Mouse (Mus musculus) thymus, postnatal 10 days (tissue): ENCODE measurements around the gene Lrrc23.

Experiments
- DNase-seq, 2 experiments: peaks; one replicate each; pipeline ENCODE4 v3.0.0; 2021; ENCODE audit warnings: low spot score in 2 of 2

The Lrrc23 gene

DNA sequence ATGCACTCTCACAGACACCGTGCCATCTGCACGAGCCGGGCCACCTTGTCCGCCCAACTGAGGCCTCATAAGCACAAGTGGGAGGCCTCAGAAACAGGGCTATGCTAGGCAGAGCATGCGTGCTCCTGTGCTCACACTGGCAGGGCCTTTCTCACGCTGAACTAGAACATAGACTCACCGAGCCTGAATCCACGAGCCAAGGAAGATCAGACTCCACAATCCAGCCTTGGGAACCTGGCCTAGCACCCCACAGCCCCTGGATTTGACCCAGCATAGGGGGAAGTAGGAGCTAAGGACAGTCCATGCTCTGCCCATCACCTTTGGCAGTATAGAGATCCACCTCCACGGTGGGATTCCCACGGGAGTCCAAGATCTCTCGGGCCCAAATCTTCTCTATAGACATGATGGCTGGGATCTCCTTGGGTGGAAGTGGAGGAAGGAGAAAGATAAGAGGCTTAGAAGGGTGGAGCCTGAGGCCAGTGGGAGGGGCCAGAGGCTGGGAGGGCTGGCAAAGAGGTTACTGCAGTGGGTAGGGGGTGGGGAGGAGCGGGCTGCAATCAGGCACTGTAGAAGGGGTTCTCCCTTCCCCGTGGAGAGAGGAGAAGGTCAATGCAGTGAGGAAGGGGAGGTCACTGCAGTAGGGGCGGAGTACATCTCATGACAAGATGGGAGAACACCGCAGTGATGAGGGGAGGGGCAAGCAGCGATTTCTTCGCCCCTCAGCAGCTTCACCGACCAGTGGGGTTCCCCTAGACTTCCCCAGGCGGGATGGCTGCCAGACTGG lies 11.4 kb downstream of the Lrrc23 start:
- DNase-seq = no peak

DNA sequence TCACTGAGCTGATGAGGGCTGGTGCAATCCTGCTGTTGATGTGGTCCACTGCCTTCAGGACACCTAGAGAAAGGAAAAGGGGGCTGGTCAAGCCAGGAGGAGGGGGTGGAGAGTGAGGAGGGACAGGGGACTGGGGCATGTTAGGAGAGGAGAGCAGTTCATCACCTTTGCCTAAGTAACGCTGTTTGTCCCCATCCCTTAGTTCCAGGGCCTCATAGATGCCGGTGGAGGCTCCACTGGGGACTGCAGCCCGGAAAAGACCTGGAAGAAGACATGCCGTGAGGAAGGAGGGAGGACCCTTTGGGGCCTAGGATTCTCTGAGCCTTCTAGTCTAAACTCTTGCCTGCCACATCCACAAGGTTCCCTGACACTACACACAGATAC lies 12.0 kb downstream of the Lrrc23 start:
- no peak for DNase-seq

GRCm38 (mm10) chr6:124765951-124766350 lies 13.6 kb downstream of the Lrrc23 start:
- DNase-seq = no peak

DNA sequence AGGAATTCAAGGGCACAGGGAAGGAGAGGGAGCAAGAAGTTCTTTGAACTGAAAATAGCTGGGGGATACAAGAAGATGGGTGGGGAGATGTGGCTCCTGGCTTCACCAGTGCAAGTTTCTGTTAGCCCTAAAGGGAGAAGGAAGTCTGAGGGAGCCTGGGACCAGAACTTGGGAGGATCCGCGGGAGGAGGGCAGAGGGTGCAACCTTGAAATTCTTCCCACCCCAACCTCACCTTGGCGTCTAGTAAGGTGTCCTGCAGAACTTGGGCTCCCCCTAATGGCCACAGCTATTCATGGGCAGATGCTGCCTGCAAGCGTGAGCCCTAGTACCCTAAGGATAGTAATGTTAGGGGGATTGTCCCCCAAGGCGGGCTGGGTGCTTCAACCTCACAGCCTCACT lies 20.3 kb downstream of the Lrrc23 start:
- peak; percentile 77 to 92 for DNase-seq

DNA sequence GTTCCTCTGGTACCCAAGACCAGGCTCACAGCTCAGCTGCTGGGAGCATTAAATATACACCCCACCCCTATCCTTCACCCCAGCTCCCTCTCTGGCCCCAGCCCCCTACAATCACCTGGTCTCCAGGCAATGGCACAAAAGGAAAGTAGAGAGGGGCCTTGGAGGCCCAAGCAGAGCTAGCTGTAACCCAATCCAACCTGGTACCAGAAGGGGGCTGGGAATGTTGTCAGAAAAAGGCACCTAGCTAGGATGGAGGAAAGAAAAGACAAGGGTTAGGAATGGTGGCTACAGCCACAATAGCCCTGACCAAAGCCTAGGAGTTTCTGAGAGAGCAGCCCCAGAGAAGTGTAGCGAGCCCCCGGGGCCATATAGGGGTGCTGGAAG lies 20.7 kb downstream of the Lrrc23 start:
- DNase-seq = no peak

GRCm38 (mm10) chr6:124757909-124758848 lies 21.3 kb downstream of the Lrrc23 start:
- no peak for DNase-seq

GRCm38 (mm10) chr6:124757351-124757880 lies 22.1 kb downstream of the Lrrc23 start:
- no peak for DNase-seq

GRCm38 (mm10) chr6:124756652-124757350 lies 22.7 kb downstream of the Lrrc23 start:
- DNase-seq = peak; percentile 27 to 49

DNA sequence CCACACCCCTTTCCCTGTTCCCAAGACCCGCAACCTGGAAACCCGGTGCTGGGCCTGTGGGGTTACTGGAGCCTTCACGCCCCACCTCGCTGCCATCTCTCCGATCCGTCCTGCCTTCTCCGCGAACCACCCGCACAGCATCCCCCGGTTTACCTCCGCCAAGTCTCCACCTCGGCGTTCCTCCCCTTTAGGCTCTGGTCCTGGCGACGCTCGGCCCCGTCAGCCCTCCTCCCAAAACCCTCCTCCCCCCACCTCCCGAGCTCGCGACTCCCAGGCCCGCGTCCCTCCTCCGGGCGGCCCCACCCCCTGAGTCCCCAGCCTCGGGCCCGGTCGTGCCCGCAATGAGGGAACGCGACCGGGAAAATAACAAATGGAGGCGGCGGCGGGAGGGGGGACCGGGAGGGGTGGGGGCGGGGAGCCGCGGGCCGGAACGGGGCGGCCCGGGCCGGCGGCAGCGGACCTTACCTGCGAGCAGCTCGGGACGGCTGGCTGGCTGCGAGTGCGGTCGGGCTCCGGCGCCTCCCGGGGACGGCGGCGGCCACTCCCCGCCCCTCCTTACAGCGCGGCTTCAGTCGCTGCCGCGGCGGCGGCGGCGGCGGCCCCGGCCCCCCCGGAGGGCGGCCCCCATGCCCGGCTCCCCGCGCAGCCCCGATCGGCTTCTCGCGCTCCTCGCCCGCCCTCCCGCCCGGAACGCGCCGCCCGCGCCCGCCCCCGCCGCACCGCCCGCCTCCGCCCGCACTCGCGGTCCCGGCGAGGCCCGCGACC lies 23.5 kb downstream of the Lrrc23 start, which contains the start of the genes Gm45234 and Atn1:
TSS of gene Gm45234 (minus strand) at position 191 of the 765 bp plus-strand sequence.
TSS of gene Atn1 (minus strand) at position 694 of the 765 bp plus-strand sequence.
- no peak for DNase-seq

GRCm38 (mm10) chr6:124755306-124755705 lies 24.2 kb downstream of the Lrrc23 start:
- no peak for DNase-seq

DNA sequence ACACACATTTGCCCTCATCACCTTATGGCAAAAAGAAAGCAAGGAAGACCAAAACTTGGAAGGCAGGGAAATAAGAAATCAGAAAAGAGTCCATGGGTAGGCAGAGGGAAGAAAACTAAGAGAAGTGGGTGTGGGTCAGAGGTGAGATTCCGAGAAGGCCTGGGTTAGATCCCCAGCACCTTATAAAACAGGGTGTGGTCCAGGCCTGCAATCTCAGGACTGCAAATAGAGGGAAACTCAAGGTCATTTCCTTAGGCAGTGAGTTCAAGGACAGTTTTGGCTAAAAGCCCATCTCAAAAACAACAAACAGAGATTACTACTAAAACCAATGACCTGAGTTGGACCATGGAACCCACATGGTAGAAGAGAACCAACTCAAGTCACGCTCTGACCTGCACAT lies 25.7 kb downstream of the Lrrc23 start:
- no peak for DNase-seq

- no peak for DNase-seq
Observed at GRCm38 (mm10) chr6:124750405-124750804, 29.1 kb downstream of the Lrrc23 start.

- no peak for DNase-seq
Observed at GRCm38 (mm10) chr6:124746654-124747632, 32.6 kb downstream of the Lrrc23 start.

GRCm38 (mm10) chr6:124746296-124746605 lies 33.3 kb downstream of the Lrrc23 start:
- DNase-seq = no peak

DNA sequence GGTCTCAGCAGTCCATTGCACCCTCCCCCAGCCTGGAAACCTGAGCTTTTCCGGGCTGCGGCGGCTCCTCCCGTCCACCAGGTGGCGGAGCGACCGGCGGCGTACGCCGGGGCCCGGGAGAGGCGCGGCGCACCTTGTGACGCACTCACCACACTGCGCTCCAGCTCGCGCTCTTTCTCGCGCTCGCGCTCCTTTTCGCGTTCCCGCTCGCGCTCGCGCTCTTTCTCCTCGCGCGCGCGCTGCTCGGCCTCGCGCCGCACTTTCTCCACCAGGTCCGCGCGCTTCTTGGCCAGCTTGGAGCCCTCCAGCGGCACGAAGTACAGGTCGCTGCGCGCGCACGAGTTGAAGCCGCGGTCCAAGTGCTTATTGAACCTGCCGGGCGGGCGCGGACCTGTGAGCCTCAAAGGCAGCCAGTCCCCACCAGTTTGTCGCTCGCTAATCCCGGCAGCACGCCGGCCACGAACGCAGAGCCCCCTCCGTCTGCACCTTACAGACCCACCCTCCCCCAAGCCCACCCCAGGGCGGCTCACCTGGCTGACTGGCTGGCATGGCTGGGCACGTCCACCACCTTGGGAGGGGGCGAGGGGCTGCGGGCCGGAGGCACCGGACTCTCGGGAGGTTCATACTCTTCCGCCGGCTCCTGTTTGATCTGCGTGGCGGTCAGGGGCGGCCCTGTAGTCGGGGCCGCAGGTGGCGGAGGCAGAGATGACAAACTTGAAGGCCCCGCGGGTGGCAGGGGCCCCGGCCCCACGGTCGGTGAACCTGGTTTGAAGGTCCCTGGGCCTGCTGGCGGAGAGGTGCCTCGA lies 33.8 kb downstream of the Lrrc23 start:
- DNase-seq = peak; percentile 90 to 94

GRCm38 (mm10) chr6:124744755-124745321 lies 34.7 kb downstream of the Lrrc23 start:
- peak in 1 of 2 experiments; percentile 47 for DNase-seq

GRCm38 (mm10) chr6:124743647-124744046 lies 35.9 kb downstream of the Lrrc23 start:
- no peak for DNase-seq

- DNase-seq = no peak
Observed at GRCm38 (mm10) chr6:124742839-124743514, 36.5 kb downstream of the Lrrc23 start.
